Mouse (Mus musculus) G1E (cell line): ENCODE results near the gene Cldn7. TPM values are rescaled to one million over a fixed set of nuclear protein-coding genes. Genes with fewer than 3 reads are reported as not detected.
A peak's percentile ranks its signal among the peaks of the same experiment; 100 is the strongest.

Source experiments
- ATAC-seq: 2 replicates; pipeline ENCODE4 v1.8.0; 2016; ENCODE audit warnings: mild to moderate bottlenecking; ENCODE audit not compliant: insufficient number of reproducible peaks, poor library complexity, low FRiP score, severe bottlenecking; ENCODE audit errors: extremely low read depth
- DNase-seq: peaks from one replicate; pipeline ENCODE4 v3.0.0; 2012; ENCODE audit warnings: low spot score
- H3K27me3 ChIP-seq: 2 replicates; pipeline ENCODE4 v1.6.1; 2012; ENCODE audit warnings: mild to moderate bottlenecking, low read length, inconsistent platforms; ENCODE audit not compliant: insufficient read depth
- H3K36me3 ChIP-seq: replicated peaks from 2 replicates; pipeline ENCODE3; 2012; ENCODE audit warnings: mild to moderate bottlenecking, inconsistent platforms
- H3K4me1 ChIP-seq: 2 replicates; pipeline ENCODE4 v1.6.1; 2012; ENCODE audit warnings: low read depth, low read length, inconsistent platforms, mixed read lengths; ENCODE audit not compliant: insufficient read depth
- H3K4me3 ChIP-seq: 2 replicates; pipeline ENCODE4 v1.5.1; 2012; ENCODE audit warnings: low read depth, mild to moderate bottlenecking, inconsistent platforms, low read length, moderate library complexity, mixed read lengths
- H3K9me3 ChIP-seq: replicated peaks from 2 replicates; pipeline ENCODE4 v1.6.1; 2012; ENCODE audit warnings: inconsistent platforms
- CTCF ChIP-seq: IDR thresholded peaks from 2 replicates; pipeline ENCODE4 v1.5.1; 2012; ENCODE audit warnings: low read depth, low read length, inconsistent platforms, mixed read lengths
- GATA1 ChIP-seq: IDR thresholded peaks from 2 replicates; pipeline ENCODE4 v1.6.1; 2012; ENCODE audit warnings: borderline replicate concordance, low read length, inconsistent platforms, mixed read lengths
- GATA2 ChIP-seq: IDR thresholded peaks from 2 replicates; pipeline ENCODE4 v1.6.1; 2012; ENCODE audit warnings: low read depth, low read length, inconsistent platforms, borderline replicate concordance
- POLR2AphosphoS5 ChIP-seq: IDR thresholded peaks from 2 replicates; pipeline ENCODE4 v1.6.1; 2012; ENCODE audit warnings: low read depth, low read length, inconsistent platforms; ENCODE audit not compliant: insufficient replicate concordance
- TAL1 ChIP-seq: conservative IDR thresholded peaks from 2 replicates; pipeline ENCODE4 v1.6.1; 2012; ENCODE audit warnings: low read depth, low read length, inconsistent platforms, mixed read lengths
- polyA plus RNA-seq: library from polyadenylated mRNA; stranded (reverse); fragments of >175 nt; gene quantifications from 2 replicates; pipeline ENCODE4 v1.2.3, GENCODE M21; 2012
- total RNA-seq, 2 experiments: library from RNA; stranded (forward) in 1 of 2; stranded (reverse) in 1 of 2; fragments of 200-1000 nt in 1 of 2; fragments of >200 nt in 1 of 2; fragmentation: Nextera tagmentation in 1 of 2; gene quantifications; 2 replicates each; pipeline ENCODE4 v1.2.3; 2014 to 2017

The Cldn7 gene
- total and polyA plus RNA-seq, 3 experiments, result not detected

DNA sequence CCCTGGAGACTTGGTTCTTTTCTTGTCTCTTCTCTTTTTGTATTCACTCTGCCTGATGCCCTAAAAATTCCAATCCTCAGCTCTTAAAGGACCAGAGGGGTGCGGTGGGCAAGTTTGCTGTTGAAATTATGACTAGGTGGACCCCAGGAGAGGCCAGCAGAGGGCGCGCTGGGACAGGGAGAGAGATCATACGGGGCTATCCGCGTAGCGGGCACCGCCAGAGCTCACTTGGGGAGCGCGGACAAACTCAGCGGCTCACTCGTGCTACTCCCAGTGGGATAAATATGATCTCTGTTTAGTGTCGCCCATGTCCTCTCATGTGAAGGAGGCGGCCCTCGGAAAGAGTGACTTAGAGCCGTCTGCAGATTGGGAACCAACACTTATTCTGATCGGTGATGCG is 30.4 kb upstream of the Cldn7 start:
- DNase-seq, result peak; percentile 57
- Histone ChIP-seq H3K4me1 (peaks cover 50% of the 10 kb centered on the region), H3K4me3 (no peak overlapping the region; the same call in 1 of the 2 replicates), H3K27me3 (peaks cover 49% of the 10 kb centered on the region), H3K36me3 (no peaks in the 10 kb centered on the region), H3K9me3 (peaks cover 14% of the 10 kb centered on the region)
- TF ChIP-seq GATA2 (no peak), GATA1 (no peak), CTCF (peak; percentile 35; the same call in 1 of the 2 replicates), TAL1 (no peak), POLR2AphosphoS5 (no peak)
- ATAC-seq, result no peak

GRCm38 (mm10) chr11:69934681-69935080 is 29.9 kb upstream of the Cldn7 start:
- H3K27me3 ChIP-seq, result peaks cover 54% of the 10 kb centered on the region
- H3K36me3 ChIP-seq, result no peaks in the 10 kb centered on the region
- peaks cover 14% of the 10 kb centered on the region for H3K9me3 ChIP-seq
- ATAC-seq (no peak), DNase-seq (no peak)
- H3K4me3 ChIP-seq, result no peak overlapping the region
- no peak for TF ChIP-seq GATA1
- H3K4me1 ChIP-seq, result peaks cover 44% of the 10 kb centered on the region

- TF ChIP-seq TAL1, result no peak
- no peak for TF ChIP-seq CTCF
- no peak for TF ChIP-seq POLR2AphosphoS5
- no peak for TF ChIP-seq GATA2
- no peak for TF ChIP-seq GATA1
- peaks cover 60% of the 10 kb centered on the region for H3K27me3 ChIP-seq
- peaks cover 38% of the 10 kb centered on the region for H3K4me1 ChIP-seq
Observed at GRCm38 (mm10) chr11:69935137-69935879, 29.3 kb upstream of the Cldn7 start, which contains the start of gene Ybx2. Gene Ybx2 (plus strand): TSS chr11:69935796.

DNA sequence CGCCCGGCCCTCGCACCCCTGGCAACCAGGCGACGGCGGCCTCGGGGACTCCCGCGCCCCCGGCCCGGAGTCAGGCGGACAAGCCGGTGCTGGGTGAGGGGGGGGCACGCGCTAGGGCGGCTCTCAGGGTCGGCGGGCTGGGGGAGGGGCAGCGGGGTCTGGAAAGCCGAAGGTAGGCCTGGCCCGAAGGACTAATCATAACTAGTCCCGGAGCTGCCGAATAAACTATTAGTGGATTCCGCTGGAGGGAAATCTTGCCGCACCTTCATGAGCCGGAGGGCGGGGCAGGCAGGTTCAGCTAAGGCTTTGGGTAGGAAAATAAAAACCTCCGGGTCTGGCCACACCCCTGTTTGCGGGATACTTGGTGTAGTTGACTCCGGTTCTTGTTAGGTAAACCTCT is 28.4 kb upstream of the Cldn7 start:
- peaks cover 34% of the 10 kb centered on the region for H3K4me1 ChIP-seq
- peaks cover 67% of the 10 kb centered on the region for H3K27me3 ChIP-seq

More at GRCm38 (mm10) chr11:69935137-69935879, 29.3 kb upstream of the Cldn7 start, which contains the start of gene Ybx2:
- no peaks in the 10 kb centered on the region for H3K36me3 ChIP-seq
- DNase-seq (no peak), ATAC-seq (no peak)
- H3K4me3 ChIP-seq, result peak within 1 kb of the TSS; percentile 27; the same call in 1 of the 2 replicates
- peaks cover 12% of the 10 kb centered on the region for H3K9me3 ChIP-seq

GRCm38 (mm10) chr11:69936714-69937347 is 27.7 kb upstream of the Cldn7 start:
- H3K4me1 ChIP-seq, result peaks cover 27% of the 10 kb centered on the region
- no peaks in the 10 kb centered on the region for H3K36me3 ChIP-seq
- DNase-seq, result no peak
- H3K4me3 ChIP-seq, result no peak overlapping the region
- TF ChIP-seq CTCF, result no peak
- no peak for TF ChIP-seq GATA2
- TF ChIP-seq TAL1, result no peak
- no peak for TF ChIP-seq GATA1
- TF ChIP-seq POLR2AphosphoS5, result no peak
- no peak for ATAC-seq
- H3K27me3 ChIP-seq, result peaks cover 70% of the 10 kb centered on the region
- peaks cover 12% of the 10 kb centered on the region for H3K9me3 ChIP-seq

More for the DNA sequence above, 28.4 kb upstream of the Cldn7 start:
- DNase-seq (no peak), ATAC-seq (no peak)
- H3K9me3 ChIP-seq, result peaks cover 12% of the 10 kb centered on the region
- no peaks in the 10 kb centered on the region for H3K36me3 ChIP-seq
- no peak for TF ChIP-seq GATA1
- no peak for TF ChIP-seq POLR2AphosphoS5
- no peak for TF ChIP-seq CTCF
- no peak for TF ChIP-seq GATA2
- no peak for TF ChIP-seq TAL1
- H3K4me3 ChIP-seq, result no peak overlapping the region

- DNase-seq (no peak), ATAC-seq (no peak)
- peaks cover 74% of the 10 kb centered on the region for H3K27me3 ChIP-seq
- H3K4me1 ChIP-seq, result peaks cover 21% of the 10 kb centered on the region
- H3K4me3 ChIP-seq, result no peak overlapping the region
- H3K9me3 ChIP-seq, result peaks cover 12% of the 10 kb centered on the region
- TF ChIP-seq CTCF, result no peak
- TF ChIP-seq GATA1, result no peak
- no peak for TF ChIP-seq TAL1
- no peak for TF ChIP-seq GATA2
- no peak for TF ChIP-seq POLR2AphosphoS5
- no peaks in the 10 kb centered on the region for H3K36me3 ChIP-seq
Observed at GRCm38 (mm10) chr11:69937385-69937784, 27.2 kb upstream of the Cldn7 start.
